Mouse (Mus musculus) liver, embryonic 14.5 days (tissue): Measurements from ENCODE around the gene Sf3b1. TPM values are rescaled to one million over a fixed set of nuclear protein-coding genes. Genes with fewer than 3 reads are reported as not detected.

Source experiments
- ATAC-seq: fragments of 200-750 bp; cut with Nextera tagmentation; 2 replicates; pipeline ENCODE4 v1.8.0; 2017; ENCODE audit warnings: moderate number of reproducible peaks, mild to moderate bottlenecking, moderate library complexity; ENCODE audit not compliant: insufficient read depth
- DNase-seq, 3 experiments: peaks; one replicate each; pipeline ENCODE4 v3.0.0-alpha.2; 2012 to 2013; ENCODE audit warnings: low read depth in 3 of 3, low spot score in 3 of 3
- H3K27ac ChIP-seq: fragments of 300-500 bp; sonication (generic); 2 replicates; pipeline ENCODE4 v1.5.1; 2014; ENCODE audit warnings: moderate library complexity, mild to moderate bottlenecking, control low read depth, inconsistent platforms
- H3K27me3 ChIP-seq: fragments of 300-500 bp; sonication (generic); 2 replicates; pipeline ENCODE4 v1.6.1; 2014; ENCODE audit warnings: mild to moderate bottlenecking, low read length, moderate library complexity; ENCODE audit not compliant: control insufficient read depth, insufficient read depth
- H3K36me3 ChIP-seq: fragments of 300-500 bp; sonication (generic); replicated peaks from 2 replicates; pipeline ENCODE4 v1.6.1; 2014; ENCODE audit warnings: low read depth; ENCODE audit not compliant: control insufficient read depth, insufficient read depth
- H3K4me1 ChIP-seq, 2 experiments: fragments of 200-500 bp in 1 of 2; fragments of 300-500 bp in 1 of 2; sonication (generic) in 1 of 2; replicated peaks; 2 replicates each; pipeline ENCODE4 v1.6.1; 2012 to 2014; ENCODE audit warnings: antibody characterized with exemption in 1 of 2, inconsistent platforms in 1 of 2, low read length in 1 of 2; ENCODE audit not compliant: control insufficient read depth in 2 of 2, insufficient read depth in 2 of 2
- H3K4me2 ChIP-seq: fragments of 300-500 bp; sonication (generic); 2 replicates; pipeline ENCODE4 v1.6.1; 2014; ENCODE audit warnings: low read depth, mild to moderate bottlenecking, control low read depth, moderate library complexity
- H3K4me3 ChIP-seq, 2 experiments: fragments of 200-500 bp in 1 of 2; fragments of 300-500 bp in 1 of 2; sonication (generic) in 1 of 2; 2 replicates each; pipeline ENCODE4 v1.5.1; 2012 to 2014; ENCODE audit warnings: low read depth in 2 of 2, low read length in 2 of 2, mild to moderate bottlenecking in 2 of 2, control low read depth in 1 of 2, inconsistent platforms in 1 of 2, moderate library complexity in 1 of 2; ENCODE audit not compliant: insufficient read depth in 1 of 2
- H3K9ac ChIP-seq: fragments of 300-500 bp; sonication (generic); replicated peaks from 2 replicates; pipeline ENCODE4 v1.6.1; 2014; ENCODE audit warnings: mild to moderate bottlenecking, control low read depth, moderate library complexity
- H3K9me3 ChIP-seq: fragments of 300-500 bp; sonication (generic); 2 replicates; pipeline ENCODE4 v1.6.1; 2016; ENCODE audit warnings: low read length, mixed read lengths; ENCODE audit not compliant: control insufficient read depth
- CTCF ChIP-seq: IDR thresholded peaks from 2 replicates; pipeline ENCODE4 v1.5.1; 2016; ENCODE audit warnings: antibody characterized with exemption, low read depth, control low read depth
- EP300 ChIP-seq: IDR thresholded peaks from 2 replicates; pipeline ENCODE4 v1.6.1; 2016; ENCODE audit warnings: antibody characterized with exemption, low read depth
- WGBS: fragments of 180-500 bp; shearing (Covaris S2); extraction: QIAGEN DNeasy Blood & Tissue Kit; methylation state at CpG from one replicate; pipeline ENCODE4 v1.1.7; 2014; ENCODE audit not compliant: insufficient replicate concordance; 5-methylcytosine and 5-hydroxymethylcytosine counted together
- polyA plus RNA-seq, 2 experiments: library from polyadenylated mRNA; depleted of rRNA in 1 of 2; stranded (reverse) in 1 of 2; unstranded in 1 of 2; fragments of >200 nt; fragmentation: Nextera tagmentation in 1 of 2; extraction: Ambion mirVana in 1 of 2; gene quantifications; 2 replicates each; pipeline versions ENCODE4 v1.2.1 to v1.2.3; 2012 to 2014

The Sf3b1 gene
- polyA plus RNA-seq, 2 experiments, result 45.0 to 122 TPM

DNA sequence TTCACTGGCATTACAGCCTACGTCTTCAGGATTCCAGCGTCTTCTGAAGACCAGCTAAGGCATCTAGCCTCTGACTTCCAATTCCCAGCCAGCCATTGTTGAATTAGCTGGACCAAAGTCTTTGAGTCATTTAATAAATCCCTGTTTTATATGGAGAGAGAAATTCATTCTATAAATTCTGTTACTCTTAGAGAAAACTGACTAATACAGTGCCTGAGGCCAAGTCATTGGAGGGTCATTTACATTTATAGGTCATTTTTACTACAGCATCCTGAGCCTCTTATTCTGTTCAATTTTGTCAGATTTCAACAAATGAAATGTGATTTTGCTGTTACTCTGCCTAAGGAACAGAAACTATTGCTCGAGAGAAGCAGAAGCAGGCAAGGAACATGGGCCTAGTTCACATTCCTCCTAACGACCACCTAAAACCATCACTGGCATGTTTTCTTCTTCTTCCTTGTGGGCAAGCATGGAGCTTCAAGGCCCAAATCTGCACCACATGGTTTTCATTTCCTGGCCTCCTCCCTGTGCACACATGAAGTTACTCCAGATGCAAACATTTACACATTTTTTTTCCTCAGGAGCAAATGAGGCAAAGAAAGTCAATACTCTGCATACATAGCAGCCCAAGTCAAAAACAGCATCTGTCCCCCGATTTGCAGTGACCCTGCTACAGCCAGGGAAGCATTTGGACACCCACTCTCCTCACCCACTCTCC lies 55.4 kb downstream of the Sf3b1 start:
- Histone ChIP-seq H3K4me3 (no peak overlapping the region), H3K9me3 (no peaks in the 10 kb centered on the region), H3K27me3 (no peaks in the 10 kb centered on the region), H3K4me1 (no peaks in the 10 kb centered on the region), H3K4me2 (no peak overlapping the region), H3K9ac (no peak overlapping the region), H3K27ac (no peak overlapping the region), H3K36me3 (no peaks in the 10 kb centered on the region)
- WGBS, result 62% methylated on average over 5 of the region's 5 CpGs
- ATAC-seq (no peak), DNase-seq (no peak)
- TF ChIP-seq EP300, result no peak

DNA sequence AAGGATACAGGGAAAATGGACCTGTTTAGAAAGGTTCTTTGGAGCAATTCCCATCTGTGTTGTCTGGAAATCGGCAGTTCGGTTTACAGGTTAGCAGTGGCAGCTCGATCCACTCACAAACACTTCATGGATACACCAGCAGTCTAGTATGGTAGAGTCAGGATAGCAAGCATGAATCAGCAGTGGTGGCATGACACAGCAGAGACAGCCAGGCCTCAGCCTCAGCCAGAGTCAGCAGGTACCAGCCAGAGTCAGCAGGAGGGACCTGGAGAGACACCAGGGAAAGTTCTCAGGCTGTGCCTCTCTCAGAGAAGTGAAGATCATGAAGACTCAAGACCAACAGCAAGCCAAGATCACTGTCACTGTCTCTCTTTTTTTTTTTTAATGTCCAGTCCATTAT lies 60.4 kb downstream of the Sf3b1 start:
- 78% methylated on average over 3 of the region's 3 CpGs for WGBS
- no peak overlapping the region for H3K27ac ChIP-seq
- H3K9ac ChIP-seq, result no peak overlapping the region
- TF ChIP-seq EP300 (peak; percentile 50), CTCF (no peak)
- no peaks in the 10 kb centered on the region for H3K9me3 ChIP-seq
- peaks cover 0 to 3% of the 10 kb centered on the region in 2 experiments; a peak in 1 of 4 replicates for H3K4me1 ChIP-seq
- peak overlapping the region; percentile 8; the same call in 1 of the 2 replicates for H3K4me2 ChIP-seq
- ATAC-seq (peak; percentile 94), DNase-seq (peak; percentile 47 to 58 (median 56))
- H3K27me3 ChIP-seq, result no peaks in the 10 kb centered on the region
- H3K4me3 ChIP-seq, result no peak overlapping the region
- H3K36me3 ChIP-seq, result no peaks in the 10 kb centered on the region

DNA sequence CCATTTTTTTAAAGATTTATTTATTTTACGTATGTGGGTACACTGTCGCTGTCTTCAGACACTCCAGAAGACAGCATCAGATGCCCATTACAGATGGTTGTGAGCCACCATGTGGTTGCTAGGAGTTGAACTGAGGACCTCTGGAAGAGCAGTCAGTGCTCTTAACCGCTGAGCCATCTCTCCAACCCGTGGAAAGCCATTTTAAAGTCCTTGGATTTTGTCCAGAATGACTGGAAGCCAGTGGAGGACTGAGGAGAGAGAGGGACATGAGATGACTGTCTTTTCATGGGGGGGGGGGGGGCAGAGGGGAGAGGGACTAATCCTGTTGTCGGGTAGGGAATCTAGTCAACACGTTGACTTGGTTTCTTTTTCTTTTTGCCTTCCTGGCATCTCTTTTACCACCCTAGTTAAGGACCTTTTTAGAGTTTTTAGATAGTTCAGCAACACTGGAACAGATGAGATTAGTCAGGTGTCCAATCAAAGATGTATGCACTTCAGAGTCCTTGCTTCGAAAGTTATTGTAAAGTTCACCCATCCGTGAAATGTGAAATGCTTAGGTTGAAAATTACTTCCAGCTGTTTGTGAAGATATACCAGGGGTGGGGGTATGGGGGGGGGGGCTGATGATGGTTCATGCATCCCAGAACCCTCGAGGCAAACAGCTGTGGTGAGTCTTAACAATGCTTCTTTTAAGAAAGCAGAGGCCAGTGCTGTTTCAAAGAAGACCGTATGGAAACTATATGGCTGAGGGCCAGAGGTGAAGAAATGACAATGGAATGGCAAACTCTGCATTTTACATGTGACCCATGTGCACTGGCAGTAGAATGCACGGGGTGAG lies 61.9 kb downstream of the Sf3b1 start:
- H3K4me1 ChIP-seq, result peaks cover 0 to 3% of the 10 kb centered on the region in 2 experiments; a peak in 1 of 4 replicates
- no peak overlapping the region for H3K4me3 ChIP-seq
- DNase-seq (no peak), ATAC-seq (no peak)
- TF ChIP-seq EP300, result no peak
- no peak for TF ChIP-seq CTCF
- no peak overlapping the region for H3K4me2 ChIP-seq
- WGBS, result 62% methylated on average over 11 of the region's 11 CpGs
- no peaks in the 10 kb centered on the region for H3K9me3 ChIP-seq
- H3K36me3 ChIP-seq, result no peaks in the 10 kb centered on the region
- H3K27ac ChIP-seq, result no peak overlapping the region
- no peaks in the 10 kb centered on the region for H3K27me3 ChIP-seq
- H3K9ac ChIP-seq, result no peak overlapping the region

DNA sequence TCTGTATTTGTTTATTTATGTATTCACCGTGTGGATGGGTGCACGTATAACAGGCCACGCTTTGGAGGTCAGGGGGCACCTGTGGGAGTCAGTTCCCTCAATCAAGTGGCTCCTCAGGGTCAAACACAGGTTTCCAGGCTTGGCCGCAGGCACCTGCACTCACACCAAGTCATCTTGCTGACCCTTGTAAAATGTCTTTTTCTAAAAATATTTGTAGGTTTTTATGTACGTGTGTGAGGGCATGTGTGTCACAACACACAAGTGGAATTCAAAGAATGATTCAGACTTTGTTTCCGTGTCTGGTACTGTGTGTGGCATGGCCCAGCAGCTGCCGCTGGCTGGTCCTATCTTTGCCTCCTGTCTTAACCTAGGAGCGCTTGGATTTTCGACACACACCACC lies 65.6 kb downstream of the Sf3b1 start:
- ATAC-seq (no peak), DNase-seq (no peak)
- Histone ChIP-seq H3K4me2 (no peak overlapping the region), H3K4me3 (no peak overlapping the region), H3K9me3 (no peaks in the 10 kb centered on the region), H3K4me1 (peaks cover 0 to 3% of the 10 kb centered on the region in 2 experiments; a peak in 1 of 4 replicates), H3K36me3 (no peaks in the 10 kb centered on the region), H3K27me3 (no peaks in the 10 kb centered on the region), H3K27ac (no peak overlapping the region), H3K9ac (no peak overlapping the region)
- WGBS, result 65% methylated on average over 9 of the region's 9 CpGs
- TF ChIP-seq EP300 (no peak), CTCF (no peak)

DNA sequence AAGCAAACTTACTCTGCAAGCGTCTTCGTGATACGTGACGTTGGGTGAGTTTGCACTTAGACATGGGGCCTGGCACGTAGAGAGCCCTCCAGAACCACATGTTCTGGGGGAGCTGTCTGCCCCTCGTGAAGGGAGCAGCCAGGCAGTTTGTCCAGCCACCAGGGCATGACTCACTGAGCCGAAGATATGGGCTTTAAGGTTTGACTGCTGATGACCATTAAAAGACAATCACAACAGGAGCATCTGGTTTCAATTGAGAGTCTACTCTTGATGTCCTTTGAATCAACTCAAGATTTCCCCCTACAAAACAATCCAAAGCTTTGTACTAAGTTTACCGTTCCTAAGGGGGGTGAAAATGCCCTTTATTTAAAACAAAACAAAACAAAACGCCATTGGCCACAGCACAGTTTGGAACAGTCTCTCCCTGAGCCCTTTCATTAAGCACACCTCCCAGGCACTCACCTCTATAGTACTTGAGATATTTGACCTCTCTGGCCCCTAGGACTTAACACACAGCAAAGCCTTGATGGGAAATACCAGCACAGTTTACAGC lies 66.6 kb downstream of the Sf3b1 start:
- Histone ChIP-seq H3K9me3 (no peaks in the 10 kb centered on the region), H3K27me3 (no peaks in the 10 kb centered on the region), H3K4me1 (no peaks in the 10 kb centered on the region), H3K4me3 (no peak overlapping the region), H3K9ac (no peak overlapping the region), H3K36me3 (no peaks in the 10 kb centered on the region), H3K27ac (no peak overlapping the region), H3K4me2 (no peak overlapping the region)
- WGBS, result 68% methylated on average over 9 of the region's 9 CpGs
- no peak for ATAC-seq
- TF ChIP-seq CTCF (no peak), EP300 (no peak)
- no peak for DNase-seq
